Mouse (Mus musculus): ENCODE data around the gene Gpr88. TPM values are rescaled to one million over a fixed set of nuclear protein-coding genes. Genes with fewer than 3 reads are reported as not detected.
A peak's percentile ranks its signal among the peaks of the same experiment; 100 is the strongest.

Gene Gpr88
- 15.7 and 27.2 TPM in 2 replicates for polyA plus RNA-seq (2012; rRNA removed)

GRCm38 (mm10) chr3:116253077-116253531 lies at the start of gene Gpr88:
Gene Gpr88, minus strand, starts transcription at chr3:116253503.
- peak; percentile 76 to 88 for DNase-seq (ENCODE audit: extremely low spot score in 1 of 2, low spot score in 1 of 2)

- no peak for DNase-seq (ENCODE audit: extremely low spot score in 1 of 2, low spot score in 1 of 2)
Observed at GRCm38 (mm10) chr3:116302581-116302980, 49.3 kb upstream of the Gpr88 start.

- no peak for DNase-seq (ENCODE audit: extremely low spot score in 1 of 2, low spot score in 1 of 2)
Observed at GRCm38 (mm10) chr3:116301754-116302153, 48.5 kb upstream of the Gpr88 start.

- no peak for DNase-seq (ENCODE audit: extremely low spot score in 1 of 2, low spot score in 1 of 2)
Observed at GRCm38 (mm10) chr3:116298727-116299126, 45.4 kb upstream of the Gpr88 start.

- DNase-seq (ENCODE audit: extremely low spot score in 1 of 2, low spot score in 1 of 2) = peak in 1 of 2 experiments; percentile 57
Observed at GRCm38 (mm10) chr3:116298003-116298402, 44.7 kb upstream of the Gpr88 start.

- DNase-seq (ENCODE audit: extremely low spot score in 1 of 2, low spot score in 1 of 2) = peak in 1 of 2 experiments; percentile 48
Observed at GRCm38 (mm10) chr3:116297170-116297569, 43.9 kb upstream of the Gpr88 start.

GRCm38 (mm10) chr3:116290041-116290815 lies 36.9 kb upstream of the Gpr88 start:
- peak in 1 of 2 experiments; percentile 32 for DNase-seq (ENCODE audit: extremely low spot score in 1 of 2, low spot score in 1 of 2)

GRCm38 (mm10) chr3:116288833-116289232 lies 35.5 kb upstream of the Gpr88 start:
- DNase-seq (ENCODE audit: extremely low spot score in 1 of 2, low spot score in 1 of 2) = no peak

GRCm38 (mm10) chr3:116284735-116285134 lies 31.4 kb upstream of the Gpr88 start:
- no peak for DNase-seq (ENCODE audit: extremely low spot score in 1 of 2, low spot score in 1 of 2)

- no peak for DNase-seq (ENCODE audit: extremely low spot score in 1 of 2, low spot score in 1 of 2)
Observed at GRCm38 (mm10) chr3:116283996-116284395, 30.7 kb upstream of the Gpr88 start.

- DNase-seq (ENCODE audit: extremely low spot score in 1 of 2, low spot score in 1 of 2) = no peak
Observed at GRCm38 (mm10) chr3:116281663-116282062, 28.4 kb upstream of the Gpr88 start.

- no peak for DNase-seq (ENCODE audit: extremely low spot score in 1 of 2, low spot score in 1 of 2)
Observed at GRCm38 (mm10) chr3:116277146-116277545, 23.8 kb upstream of the Gpr88 start.

GRCm38 (mm10) chr3:116271679-116272078 lies 18.4 kb upstream of the Gpr88 start:
- DNase-seq (ENCODE audit: extremely low spot score in 1 of 2, low spot score in 1 of 2) = no peak

GRCm38 (mm10) chr3:116267036-116267654 lies 13.8 kb upstream of the Gpr88 start:
- no peak for DNase-seq (ENCODE audit: extremely low spot score in 1 of 2, low spot score in 1 of 2)

- no peak for DNase-seq (ENCODE audit: extremely low spot score in 1 of 2, low spot score in 1 of 2)
Observed at GRCm38 (mm10) chr3:116266360-116266759, 13.1 kb upstream of the Gpr88 start.

GRCm38 (mm10) chr3:116263977-116264376 lies 10.7 kb upstream of the Gpr88 start:
- no peak for DNase-seq (ENCODE audit: extremely low spot score in 1 of 2, low spot score in 1 of 2)

- DNase-seq (ENCODE audit: extremely low spot score in 1 of 2, low spot score in 1 of 2) = no peak
Observed at GRCm38 (mm10) chr3:116263061-116263460, 9.8 kb upstream of the Gpr88 start.

GRCm38 (mm10) chr3:116256104-116256503 lies 2.8 kb upstream of the Gpr88 start:
- no peak for DNase-seq (ENCODE audit: extremely low spot score in 1 of 2, low spot score in 1 of 2)

- peak in 1 of 2 experiments; percentile 23 for DNase-seq (ENCODE audit: extremely low spot score in 1 of 2, low spot score in 1 of 2)
Observed at GRCm38 (mm10) chr3:116252255-116253040, 855 bp downstream of the Gpr88 start.

GRCm38 (mm10) chr3:116251481-116252254 lies 1.6 kb downstream of the Gpr88 start:
- DNase-seq (ENCODE audit: extremely low spot score in 1 of 2, low spot score in 1 of 2) = peak in 1 of 2 experiments; percentile 13

Measured in frontal cortex, adult 2 months (tissue).